Mouse (Mus musculus) frontal cortex, postnatal 25 days (tissue): ENCODE data around the gene Pth2r.

Experiments used
- DNase-seq, 2 experiments: peaks; one replicate each; pipeline ENCODE4 v3.0.0; 2022; ENCODE audit warnings: low spot score in 2 of 2

Pth2r gene

DNA sequence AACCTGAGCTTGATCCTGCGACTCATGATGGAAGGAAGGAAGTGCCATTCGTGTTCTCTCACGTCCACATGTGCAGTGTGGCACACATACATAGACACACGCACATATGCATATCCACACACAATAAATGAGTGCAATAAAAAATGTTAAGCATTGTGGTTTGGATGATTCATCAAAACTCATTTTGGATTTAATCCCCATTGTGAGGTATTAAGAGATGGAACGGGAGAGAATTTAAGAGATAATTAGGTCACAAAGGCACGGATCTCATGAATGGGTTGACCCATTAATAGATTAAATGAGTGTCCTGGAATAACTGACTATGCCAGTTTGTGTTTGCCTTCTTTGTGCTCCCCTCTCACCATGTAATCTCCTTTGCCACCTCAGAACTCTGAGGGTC is at the start of gene Pth2r:
Gene Pth2r (plus strand): TSS at position 301 of the 400 bp plus-strand sequence.
- no peak for DNase-seq

DNA sequence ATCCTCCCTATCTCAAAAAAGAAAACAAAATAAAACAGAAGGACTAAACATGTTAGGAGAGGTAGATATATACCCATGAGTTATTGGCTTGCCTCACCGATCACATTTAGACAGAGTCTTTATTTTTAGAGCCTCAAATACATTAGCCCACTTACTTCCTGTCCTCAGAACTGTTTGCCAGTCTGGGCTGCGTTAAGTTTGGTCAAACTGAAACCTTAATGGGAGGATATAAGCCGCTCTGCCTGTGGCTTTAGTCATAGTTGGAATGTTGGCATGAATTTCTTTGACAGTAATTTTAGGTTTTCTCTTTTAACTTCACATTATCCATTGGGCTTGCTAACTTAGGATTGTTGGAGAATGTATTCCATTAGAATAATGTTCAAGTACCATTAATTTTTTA is 44.1 kb upstream of the Pth2r start:
- DNase-seq: no peak

DNA sequence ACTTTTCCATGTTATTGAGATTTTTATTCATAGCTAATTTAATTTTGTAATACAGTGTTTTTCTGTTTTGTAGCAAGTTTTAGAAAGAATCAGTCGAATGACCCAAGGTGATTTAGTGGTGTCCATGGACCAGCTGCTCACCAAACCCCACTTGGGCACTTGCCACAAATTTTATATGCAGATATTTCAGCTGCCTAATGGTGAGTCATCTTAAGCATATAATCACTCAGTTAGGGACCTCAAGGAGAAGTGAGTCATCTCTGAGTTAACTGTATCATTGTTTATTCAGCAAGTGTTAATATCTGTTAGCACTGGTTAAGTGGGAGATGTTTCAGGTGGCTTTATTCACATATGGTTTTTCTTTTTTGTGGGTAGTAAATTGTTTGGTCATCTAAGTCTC is 36.2 kb upstream of the Pth2r start:
- no peak for DNase-seq

DNA sequence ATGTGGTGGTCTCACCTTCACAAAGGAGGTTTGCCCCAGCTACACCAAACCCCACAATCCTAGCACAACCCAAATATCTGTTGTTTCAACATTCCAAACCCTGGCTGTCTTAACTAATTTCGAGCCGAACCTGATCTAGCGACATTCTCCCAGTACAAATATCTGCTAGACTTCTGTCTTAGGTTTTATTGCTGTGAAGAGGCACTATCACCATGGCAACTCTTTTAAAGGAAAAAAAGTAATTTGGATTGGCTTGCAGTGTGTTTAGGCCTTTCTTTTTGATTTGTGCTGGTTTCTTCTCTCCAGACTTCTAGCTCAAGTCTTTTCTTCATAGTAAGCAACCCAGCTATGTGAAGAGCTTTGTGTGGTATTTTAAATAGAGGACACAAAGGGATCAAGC is 1.4 kb upstream of the Pth2r start:
- no peak for DNase-seq

DNA sequence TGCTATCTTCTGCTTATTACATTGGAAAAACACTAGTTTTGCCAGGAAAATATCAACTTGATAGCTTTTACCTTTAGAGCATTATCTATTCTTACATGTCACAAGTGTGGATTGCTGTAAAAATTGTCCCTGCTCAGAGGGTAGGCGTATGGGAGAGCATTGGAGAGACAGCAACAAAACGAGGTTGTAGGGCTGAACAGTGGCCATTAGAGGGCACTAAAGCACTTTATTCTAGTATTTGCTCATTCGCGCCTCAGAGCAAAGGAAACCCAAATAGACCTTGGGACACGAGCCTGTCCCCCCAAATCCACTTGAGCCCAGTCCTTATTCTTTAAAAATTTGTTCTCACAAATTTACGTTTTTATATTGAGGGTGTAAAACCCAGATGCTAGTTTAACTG is 910 bp downstream of the Pth2r start:
- DNase-seq: peak; percentile 20 to 37

DNA sequence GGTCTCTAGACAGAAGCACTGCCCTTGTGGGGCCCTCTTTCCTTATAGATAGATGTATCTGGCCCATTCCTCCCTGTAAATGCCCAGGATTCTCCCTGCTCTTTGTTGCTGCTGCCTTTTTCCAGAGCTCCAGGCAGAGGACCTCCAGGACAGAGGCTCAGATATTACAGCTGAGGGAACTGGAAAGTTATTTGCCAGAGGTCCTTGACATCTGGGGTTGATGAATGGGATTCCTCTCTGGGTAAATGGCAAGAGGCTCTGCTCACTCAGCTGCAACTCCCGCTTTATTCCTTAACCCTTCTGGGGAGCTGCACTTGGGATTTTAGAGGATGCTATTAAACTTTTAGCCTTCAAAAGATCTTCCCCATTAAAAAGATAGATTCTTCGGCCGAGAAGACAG is 26.6 kb downstream of the Pth2r start:
- DNase-seq: no peak

DNA sequence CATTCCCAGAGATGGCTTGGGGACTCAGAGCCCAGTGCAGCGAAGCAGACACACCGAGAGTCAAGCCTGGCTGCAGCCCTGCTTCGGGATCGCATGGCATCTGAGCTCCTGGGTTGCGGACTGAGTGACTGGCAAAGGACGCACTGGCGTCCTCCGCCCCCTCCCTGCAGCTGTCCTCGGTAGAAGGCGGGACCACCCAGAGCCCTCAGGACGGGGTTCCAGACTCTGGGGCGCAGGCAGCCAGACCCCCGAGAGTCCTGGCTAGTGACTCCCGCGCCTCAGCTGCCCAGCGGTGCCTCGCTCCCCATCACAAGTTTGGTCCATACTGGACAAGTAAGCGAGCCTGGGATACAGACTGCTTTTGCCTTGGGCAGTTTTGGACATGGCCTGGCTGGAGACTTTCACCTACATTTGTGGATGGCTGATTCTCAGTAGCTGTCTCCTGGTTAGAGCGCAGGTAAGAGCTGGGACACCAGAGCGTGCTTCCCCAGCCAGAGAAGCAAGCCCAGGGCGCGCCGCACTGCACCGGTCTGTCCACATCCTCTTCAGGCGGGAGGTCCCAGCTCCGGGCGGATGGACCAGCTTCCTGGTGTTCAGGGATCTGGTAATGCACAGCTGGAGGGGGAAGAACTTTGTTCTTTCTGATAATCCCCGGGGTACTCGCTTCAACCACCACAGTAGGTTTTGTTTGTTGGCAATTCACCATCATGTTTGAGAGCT is 29.5 kb downstream of the Pth2r start:
- DNase-seq: no peak

DNA sequence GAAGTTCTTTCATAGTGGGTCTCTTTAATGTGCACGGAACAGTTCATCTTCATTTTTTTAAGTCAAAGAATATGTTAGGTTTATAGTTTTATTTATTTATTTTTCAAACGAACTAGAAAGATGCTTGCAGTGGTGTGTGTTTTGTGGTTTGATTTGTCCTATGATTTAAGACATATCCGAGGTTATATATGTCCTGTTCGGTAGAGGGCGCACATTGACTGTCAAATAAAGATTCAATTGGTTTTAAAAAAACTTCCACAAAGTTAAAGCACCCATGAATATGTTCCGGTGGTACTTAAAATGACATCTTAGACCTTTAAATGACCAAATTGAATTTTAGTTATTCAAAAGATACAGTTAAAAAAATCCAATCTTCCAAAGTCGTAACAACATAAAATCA is 30.3 kb downstream of the Pth2r start:
- DNase-seq: no peak

DNA sequence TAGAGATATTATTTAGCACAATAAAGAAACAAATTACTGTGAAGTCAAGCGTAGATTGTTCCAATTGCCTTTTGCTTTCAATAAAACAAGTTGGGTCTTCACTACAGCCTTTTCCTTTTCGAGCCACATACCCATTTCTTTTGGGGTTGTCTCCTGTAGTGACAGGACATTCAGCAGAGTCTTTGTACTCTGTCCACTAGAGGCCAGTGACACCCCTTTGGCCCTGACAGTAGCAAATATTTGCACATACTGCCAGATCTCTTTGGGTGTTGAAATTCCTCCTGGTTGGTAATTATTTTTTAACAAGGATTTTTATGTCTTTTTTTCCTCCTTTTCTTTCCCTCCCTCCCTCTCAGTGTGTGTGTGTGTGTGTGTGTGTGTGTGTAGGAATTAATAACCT is 31.0 kb downstream of the Pth2r start:
- DNase-seq: no peak

DNA sequence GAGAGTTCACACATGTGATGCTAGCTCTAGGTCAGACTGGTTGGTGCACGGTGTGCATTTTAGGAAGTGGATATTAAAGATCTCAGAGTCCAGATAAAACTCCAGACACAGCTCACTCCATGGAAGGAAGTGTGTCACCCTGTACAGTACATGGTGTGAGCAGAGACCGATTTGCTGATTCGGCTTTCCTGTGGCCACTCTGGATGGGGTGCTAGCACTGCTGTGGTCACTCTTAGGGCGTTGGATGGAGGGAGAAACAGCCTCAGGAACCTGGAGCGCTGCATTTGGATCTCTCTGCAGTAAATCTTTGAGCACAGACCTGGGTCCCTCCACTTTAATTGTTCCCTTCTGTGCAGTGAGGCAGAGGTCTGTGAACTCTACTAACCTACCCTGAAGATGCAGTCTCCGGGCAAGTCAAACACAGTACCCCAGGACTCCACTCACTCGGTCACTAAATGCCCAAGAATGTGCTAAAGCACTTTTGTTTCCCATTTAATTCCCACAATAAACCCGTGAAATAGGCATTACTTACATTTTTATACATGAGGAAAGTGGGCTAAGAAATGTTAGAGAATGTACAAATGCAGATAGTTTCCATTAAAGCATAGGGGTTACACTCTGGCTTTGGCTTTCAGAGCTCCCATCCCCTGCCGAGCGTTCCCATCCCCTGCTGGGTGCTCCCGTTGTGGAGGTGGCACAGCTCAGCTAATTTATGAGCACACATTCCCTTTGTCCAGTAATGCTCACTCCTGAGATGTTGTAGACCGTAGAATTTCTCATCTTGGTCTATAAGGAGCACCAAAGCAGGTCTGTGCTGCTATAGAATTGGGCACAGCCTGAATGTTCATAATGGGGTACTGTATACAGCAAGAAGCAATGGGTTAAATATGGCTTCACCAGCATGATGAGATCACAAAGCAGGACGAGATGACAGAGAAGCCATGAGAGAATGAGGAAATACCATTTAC is 32.5 kb downstream of the Pth2r start:
- no peak for DNase-seq

DNA sequence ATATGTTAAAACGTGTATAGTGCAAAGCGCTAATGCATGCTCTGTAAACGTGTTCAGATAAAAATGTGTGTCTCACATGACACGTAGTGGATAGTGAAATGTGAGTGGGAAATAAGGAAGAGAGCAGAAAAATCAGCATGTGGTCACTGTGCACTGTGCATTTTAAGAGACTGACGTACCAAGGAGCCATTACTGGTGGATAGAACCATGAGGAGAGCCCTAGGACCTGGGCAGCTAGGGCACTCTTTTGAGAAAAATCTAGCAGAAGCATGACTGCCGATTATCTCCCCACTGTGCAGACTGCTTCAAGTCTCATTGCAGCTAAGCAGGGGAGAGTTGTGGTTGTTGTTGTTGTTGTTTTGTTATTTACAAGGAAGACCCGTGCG is 33.2 kb downstream of the Pth2r start:
- no peak for DNase-seq

DNA sequence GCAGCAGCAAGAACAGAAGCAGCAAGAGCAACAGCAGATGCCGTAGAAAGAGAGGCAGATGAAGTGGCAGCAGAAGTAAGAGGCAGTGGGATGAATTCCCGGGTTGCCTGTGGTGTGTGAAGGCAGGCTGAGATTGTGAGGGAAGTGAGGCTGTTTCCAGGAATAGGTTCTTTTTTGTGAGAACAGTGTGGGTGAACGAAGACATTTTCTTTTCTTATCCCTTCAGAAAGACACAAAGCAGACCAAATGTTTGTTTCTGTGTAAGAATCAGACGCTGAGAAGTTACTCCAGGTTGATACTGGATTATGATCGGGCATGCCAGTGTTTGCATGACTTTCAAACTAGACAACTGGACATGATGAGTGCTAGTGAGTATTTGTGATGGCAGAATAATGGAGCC is 52.2 kb downstream of the Pth2r start:
- DNase-seq: peak; percentile 14 to 34

DNA sequence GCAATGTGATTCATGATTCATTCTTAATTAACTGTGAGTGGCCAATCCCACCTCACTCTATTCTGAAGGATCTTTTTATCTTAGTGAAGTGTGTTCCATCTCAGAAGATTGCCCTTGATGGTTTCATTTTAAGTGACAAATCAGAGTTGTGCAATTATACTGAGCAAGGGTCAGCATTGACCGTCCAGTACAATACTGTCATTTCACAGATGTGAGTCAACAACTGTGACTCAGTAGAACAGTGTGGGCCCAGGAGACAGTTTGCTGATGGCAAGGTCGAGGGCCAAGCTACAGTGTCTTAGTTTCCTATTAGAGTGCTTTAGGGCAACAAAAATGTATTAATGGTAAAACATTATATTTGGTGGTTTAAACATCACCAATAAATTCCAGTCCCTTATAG is 55.9 kb downstream of the Pth2r start:
- DNase-seq: no peak

DNA sequence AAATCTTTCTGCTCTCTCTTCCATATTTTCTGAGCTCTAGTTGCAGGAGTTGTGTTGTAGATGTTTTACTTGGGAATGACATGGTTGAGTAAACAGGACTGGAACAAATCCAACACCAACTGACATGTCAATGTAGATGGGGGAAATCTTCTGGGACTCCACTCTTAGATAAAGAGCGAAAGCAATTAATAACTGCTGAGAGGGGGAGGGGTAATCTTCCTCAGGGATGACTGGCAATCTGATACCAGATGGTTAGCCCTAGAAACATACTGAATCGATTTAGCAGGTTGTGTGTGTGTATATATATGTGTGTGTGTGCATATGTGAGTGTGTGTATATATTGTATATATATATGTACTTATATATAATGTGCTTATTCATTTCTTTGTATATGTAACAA is 58.4 kb downstream of the Pth2r start:
- no peak for DNase-seq

DNA sequence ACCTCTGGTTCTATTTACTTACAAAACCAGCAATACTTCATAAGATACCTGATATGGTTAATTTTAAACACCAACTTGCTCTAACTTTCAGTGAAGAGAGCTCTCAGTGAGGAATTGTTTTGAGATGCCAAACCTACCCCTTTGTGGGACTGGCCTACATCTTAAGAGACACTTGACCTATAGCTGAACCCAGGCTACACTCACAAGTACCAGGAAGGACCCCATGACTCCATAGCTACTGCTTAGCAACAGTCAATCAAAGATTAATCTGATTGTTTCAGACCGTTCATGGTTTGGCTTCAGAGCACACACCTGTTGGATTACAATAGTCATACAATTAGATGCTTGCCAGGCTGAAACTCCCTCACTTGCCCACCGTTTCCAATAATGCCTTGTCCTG is 71.1 kb downstream of the Pth2r start:
- no peak for DNase-seq

DNA sequence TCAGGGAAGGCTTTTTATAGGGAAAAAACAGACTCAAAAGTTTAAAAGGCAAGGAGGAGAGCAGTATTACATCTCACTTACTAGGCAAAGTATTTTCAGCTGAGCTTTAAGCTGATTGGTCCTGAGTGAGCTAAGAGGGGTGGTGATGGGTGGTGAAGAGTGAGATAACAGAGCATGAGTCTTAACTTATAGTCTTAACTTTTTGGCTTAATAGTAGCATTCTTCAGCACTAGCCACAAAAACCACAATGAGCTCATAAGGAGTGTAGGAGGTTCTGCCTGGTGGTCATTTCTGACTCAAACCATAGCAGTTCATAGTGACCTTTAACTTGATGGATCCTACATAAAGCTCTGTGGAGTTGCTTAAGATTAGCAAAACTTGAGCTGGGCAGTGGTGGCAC is 72.3 kb downstream of the Pth2r start:
- no peak for DNase-seq

DNA sequence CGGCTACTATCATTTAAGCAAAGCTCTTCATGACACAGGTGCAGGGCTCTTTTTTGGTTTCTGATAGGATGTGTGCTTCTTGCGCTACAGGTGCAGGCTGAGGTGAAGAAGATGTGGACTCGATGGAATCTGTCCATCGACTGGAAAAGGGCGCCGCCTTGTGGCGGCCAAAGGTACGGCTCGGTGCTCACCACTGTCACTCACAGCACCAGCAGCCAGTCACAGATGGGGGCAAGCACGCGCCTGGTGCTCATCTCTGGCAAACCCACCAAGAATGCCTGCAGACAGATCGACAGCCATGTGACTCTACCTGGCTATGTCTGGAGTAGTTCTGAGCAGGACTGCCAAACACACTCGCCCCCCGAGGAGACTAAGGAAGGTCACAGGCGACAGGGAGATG is 106.5 kb downstream of the Pth2r start:
- peak in 1 of 2 experiments; percentile 9 for DNase-seq

DNA sequence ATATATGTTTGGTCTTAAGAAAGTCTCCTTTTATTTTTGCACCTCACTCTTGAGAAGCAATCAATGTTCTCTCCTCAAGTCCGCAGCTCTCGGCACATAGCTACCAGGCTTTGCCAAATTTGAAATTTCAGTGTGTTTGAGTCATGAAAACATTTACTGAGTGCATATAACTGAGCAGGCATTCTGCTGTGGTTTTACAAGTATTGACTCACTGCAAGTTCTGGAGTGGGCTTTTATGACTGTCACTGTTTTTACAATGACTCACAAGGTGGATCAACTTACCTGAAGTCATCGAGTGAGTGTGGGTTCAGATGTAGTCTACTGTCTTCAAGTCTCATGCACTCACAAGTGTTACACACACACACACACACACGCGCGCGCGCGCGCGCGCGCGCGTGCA is 107.8 kb downstream of the Pth2r start:
- DNase-seq: no peak

DNA sequence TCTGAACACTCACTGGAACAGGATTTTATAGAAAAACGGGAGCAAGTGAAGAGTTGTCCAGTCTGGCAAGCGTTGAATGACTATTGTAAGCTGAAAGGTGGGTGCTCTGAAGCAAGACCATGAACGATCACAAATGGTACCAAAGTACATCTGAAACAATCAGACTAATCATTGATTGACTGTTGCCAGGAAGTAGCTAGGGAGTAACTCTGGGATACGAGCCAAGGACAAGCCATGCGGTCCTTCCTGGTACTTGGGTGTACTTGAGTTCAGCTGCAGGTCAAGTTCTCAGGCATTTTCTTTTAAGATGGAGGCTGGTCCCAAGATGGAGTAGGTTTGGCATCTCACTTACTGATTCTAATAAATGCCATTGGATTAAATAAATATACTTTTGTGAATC is 125.6 kb downstream of the Pth2r start:
- no peak for DNase-seq

DNA sequence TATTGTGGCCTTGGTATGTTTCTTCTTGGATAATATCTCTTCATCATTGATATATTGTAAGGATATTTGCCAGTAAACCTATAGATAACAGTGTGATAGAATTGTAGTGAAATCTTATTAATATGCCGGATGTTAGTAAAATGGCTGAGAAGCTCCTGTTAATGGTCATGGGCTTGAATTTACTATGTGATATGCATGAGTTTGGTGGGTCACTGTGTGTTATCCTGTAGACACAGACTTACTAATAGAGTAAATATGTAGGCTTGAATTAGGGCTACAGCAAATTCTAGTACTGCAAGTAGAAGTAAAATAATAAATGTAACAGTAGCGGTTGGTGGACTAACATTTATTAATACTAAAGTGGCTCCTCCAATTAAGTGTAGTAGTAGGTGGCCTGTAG is 139.1 kb downstream of the Pth2r start:
- DNase-seq: no peak

DNA sequence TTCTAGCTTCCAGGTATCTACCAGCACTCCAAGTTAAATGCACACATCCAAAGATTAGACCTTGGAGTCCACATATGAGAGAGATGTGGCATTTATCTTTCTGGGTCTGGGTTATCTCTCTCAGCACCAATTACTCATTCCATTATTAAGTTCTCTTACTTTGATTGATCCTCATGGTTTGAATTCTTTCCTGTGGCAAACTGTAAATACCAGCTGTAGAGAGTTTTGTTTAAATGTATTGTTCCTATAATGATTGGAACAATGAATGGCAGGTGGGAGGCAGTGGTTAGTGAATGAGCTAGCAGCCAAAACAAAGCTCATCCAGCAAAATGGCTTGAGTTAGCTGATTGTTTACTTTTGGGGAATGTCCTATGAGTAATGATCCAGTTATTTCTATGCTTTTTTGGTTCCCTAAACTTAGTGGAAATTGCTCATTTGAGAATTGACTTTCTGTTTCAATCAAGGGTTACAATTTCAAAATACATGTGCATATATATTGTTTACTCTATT is 140.7 kb downstream of the Pth2r start:
- no peak for DNase-seq
